Mouse (Mus musculus): ENCODE results near the gene Gm20388. TPM values are rescaled to one million over a fixed set of nuclear protein-coding genes. Genes with fewer than 3 reads are reported as not detected.

The Gm20388 gene
- polyA plus RNA-seq, 1 experiment = 0.36 TPM

- no peaks in the 10 kb centered on the region for H3K27me3 ChIP-seq (ENCODE audit: control insufficient read depth)
- H3K9me3 ChIP-seq (ENCODE audit: control insufficient read depth, low read length) = peaks cover 3% of the 10 kb centered on the region
- TF ChIP-seq TAL1 (IDR thresholded peaks at IDR 0.05; ENCODE audit: low read length) (no peak), GATA1 (IDR thresholded peaks at IDR 0.05; ENCODE audit: low read length) (no peak)
Measured at GRCm38 (mm10) chr8:121445027-121445471, 1534.4 kb downstream of the Gm20388 start.

GRCm38 (mm10) chr8:121446133-121446532 is 1535.5 kb downstream of the Gm20388 start:
- H3K9me3 ChIP-seq (ENCODE audit: control insufficient read depth, low read length) = peaks cover 3% of the 10 kb centered on the region
- no peaks in the 10 kb centered on the region for H3K36me3 ChIP-seq (ENCODE audit: control insufficient read depth)
- TF ChIP-seq TAL1 (IDR thresholded peaks at IDR 0.05; ENCODE audit: low read length) (no peak), GATA1 (IDR thresholded peaks at IDR 0.05; ENCODE audit: low read length) (no peak)
- H3K27me3 ChIP-seq (ENCODE audit: control insufficient read depth) = no peaks in the 10 kb centered on the region
- H3K4me3 ChIP-seq (replicated peaks) = no peak overlapping the region
- no peaks in the 10 kb centered on the region for H3K4me1 ChIP-seq (ENCODE audit: control insufficient read depth)

More at GRCm38 (mm10) chr8:121445027-121445471, 1534.4 kb downstream of the Gm20388 start:
- Histone ChIP-seq H3K36me3 (ENCODE audit: control insufficient read depth) (no peaks in the 10 kb centered on the region), H3K4me3 (replicated peaks) (no peak overlapping the region), H3K4me1 (ENCODE audit: control insufficient read depth) (no peaks in the 10 kb centered on the region)

- TF ChIP-seq TAL1 (IDR thresholded peaks at IDR 0.05; ENCODE audit: low read length) (no peak), GATA1 (IDR thresholded peaks at IDR 0.05; ENCODE audit: low read length) (no peak)
- Histone ChIP-seq H3K27me3 (ENCODE audit: control insufficient read depth) (no peaks in the 10 kb centered on the region), H3K9me3 (ENCODE audit: control insufficient read depth, low read length) (peaks cover 3% of the 10 kb centered on the region), H3K4me1 (ENCODE audit: control insufficient read depth) (no peaks in the 10 kb centered on the region), H3K36me3 (ENCODE audit: control insufficient read depth) (no peaks in the 10 kb centered on the region), H3K4me3 (replicated peaks) (no peak overlapping the region)
Measured at GRCm38 (mm10) chr8:121446862-121447261, 1536.2 kb downstream of the Gm20388 start.

- no peaks in the 10 kb centered on the region for H3K4me1 ChIP-seq (ENCODE audit: control insufficient read depth)
- no peak for TF ChIP-seq GATA1 (IDR thresholded peaks at IDR 0.05; ENCODE audit: low read length)
- no peak for TF ChIP-seq TAL1 (IDR thresholded peaks at IDR 0.05; ENCODE audit: low read length)
- no peak overlapping the region for H3K4me3 ChIP-seq (replicated peaks)
- no peaks in the 10 kb centered on the region for H3K36me3 ChIP-seq (ENCODE audit: control insufficient read depth)
- no peaks in the 10 kb centered on the region for H3K27me3 ChIP-seq (ENCODE audit: control insufficient read depth)
- no peaks in the 10 kb centered on the region for H3K9me3 ChIP-seq (ENCODE audit: control insufficient read depth, low read length)
Measured at GRCm38 (mm10) chr8:121450211-121450610, 1539.6 kb downstream of the Gm20388 start.

GRCm38 (mm10) chr8:121451404-121452076 is 1540.9 kb downstream of the Gm20388 start:
- no peaks in the 10 kb centered on the region for H3K27me3 ChIP-seq (ENCODE audit: control insufficient read depth)
- TF ChIP-seq GATA1 (IDR thresholded peaks at IDR 0.05; ENCODE audit: low read length) = no peak
- no peak for TF ChIP-seq TAL1 (IDR thresholded peaks at IDR 0.05; ENCODE audit: low read length)

GRCm38 (mm10) chr8:121454737-121455136 is 1544.1 kb downstream of the Gm20388 start:
- Histone ChIP-seq H3K4me1 (ENCODE audit: control insufficient read depth) (no peaks in the 10 kb centered on the region), H3K36me3 (ENCODE audit: control insufficient read depth) (no peaks in the 10 kb centered on the region), H3K27me3 (ENCODE audit: control insufficient read depth) (no peaks in the 10 kb centered on the region), H3K4me3 (replicated peaks) (no peak overlapping the region), H3K9me3 (ENCODE audit: control insufficient read depth, low read length) (no peaks in the 10 kb centered on the region)
- TF ChIP-seq GATA1 (IDR thresholded peaks at IDR 0.05; ENCODE audit: low read length) (no peak), TAL1 (IDR thresholded peaks at IDR 0.05; ENCODE audit: low read length) (no peak)

More at GRCm38 (mm10) chr8:121451404-121452076, 1540.9 kb downstream of the Gm20388 start:
- Histone ChIP-seq H3K36me3 (ENCODE audit: control insufficient read depth) (no peaks in the 10 kb centered on the region), H3K9me3 (ENCODE audit: control insufficient read depth, low read length) (no peaks in the 10 kb centered on the region), H3K4me1 (ENCODE audit: control insufficient read depth) (no peaks in the 10 kb centered on the region), H3K4me3 (replicated peaks) (no peak overlapping the region)

- Histone ChIP-seq H3K4me3 (replicated peaks) (no peak overlapping the region), H3K4me1 (ENCODE audit: control insufficient read depth) (no peaks in the 10 kb centered on the region), H3K36me3 (ENCODE audit: control insufficient read depth) (no peaks in the 10 kb centered on the region), H3K27me3 (ENCODE audit: control insufficient read depth) (no peaks in the 10 kb centered on the region), H3K9me3 (ENCODE audit: control insufficient read depth, low read length) (peaks cover 15% of the 10 kb centered on the region)
- TF ChIP-seq TAL1 (IDR thresholded peaks at IDR 0.05; ENCODE audit: low read length) (no peak), GATA1 (IDR thresholded peaks at IDR 0.05; ENCODE audit: low read length) (no peak)
Measured at GRCm38 (mm10) chr8:121461192-121461591, 1550.6 kb downstream of the Gm20388 start.

GRCm38 (mm10) chr8:121462092-121462491 is 1551.5 kb downstream of the Gm20388 start:
- TF ChIP-seq TAL1 (IDR thresholded peaks at IDR 0.05; ENCODE audit: low read length) (no peak), GATA1 (IDR thresholded peaks at IDR 0.05; ENCODE audit: low read length) (no peak)
- no peak overlapping the region for H3K4me3 ChIP-seq (replicated peaks)
- H3K36me3 ChIP-seq (ENCODE audit: control insufficient read depth) = no peaks in the 10 kb centered on the region
- no peaks in the 10 kb centered on the region; the same call in 1 of the 2 replicates for H3K27me3 ChIP-seq (ENCODE audit: control insufficient read depth)
- H3K9me3 ChIP-seq (ENCODE audit: control insufficient read depth, low read length) = peaks cover 24% of the 10 kb centered on the region
- H3K4me1 ChIP-seq (ENCODE audit: control insufficient read depth) = no peaks in the 10 kb centered on the region

- Histone ChIP-seq H3K36me3 (ENCODE audit: control insufficient read depth) (no peaks in the 10 kb centered on the region), H3K4me3 (replicated peaks) (no peak overlapping the region), H3K27me3 (ENCODE audit: control insufficient read depth) (no peaks in the 10 kb centered on the region; the same call in 1 of the 2 replicates), H3K4me1 (ENCODE audit: control insufficient read depth) (no peaks in the 10 kb centered on the region), H3K9me3 (ENCODE audit: control insufficient read depth, low read length) (peaks cover 45% of the 10 kb centered on the region)
- TF ChIP-seq TAL1 (IDR thresholded peaks at IDR 0.05; ENCODE audit: low read length) (no peak), GATA1 (IDR thresholded peaks at IDR 0.05; ENCODE audit: low read length) (no peak)
Measured at GRCm38 (mm10) chr8:121468083-121469071, 1557.7 kb downstream of the Gm20388 start.

All from erythroblast, embryonic 14.5 days (primary cell).